Mouse (Mus musculus) G1E-ER4 (cell line): Measurements from ENCODE around the gene 9130409I23Rik. TPM values are rescaled to one million over a fixed set of nuclear protein-coding genes. Genes with fewer than 3 reads are reported as not detected.

Experiments used
- GATA1 ChIP-seq: IDR thresholded peaks from one replicate; pipeline ENCODE4 v1.8.0; 2012; ENCODE audit warnings: low read length, inconsistent platforms
- polyA plus RNA-seq: library from polyadenylated mRNA; stranded (reverse); fragments of >175 nt; gene quantifications from 2 replicates; pipeline ENCODE4 v1.2.3, GENCODE M21; 2012

Gene 9130409I23Rik
- polyA plus RNA-seq, 1 experiment: not detected

DNA sequence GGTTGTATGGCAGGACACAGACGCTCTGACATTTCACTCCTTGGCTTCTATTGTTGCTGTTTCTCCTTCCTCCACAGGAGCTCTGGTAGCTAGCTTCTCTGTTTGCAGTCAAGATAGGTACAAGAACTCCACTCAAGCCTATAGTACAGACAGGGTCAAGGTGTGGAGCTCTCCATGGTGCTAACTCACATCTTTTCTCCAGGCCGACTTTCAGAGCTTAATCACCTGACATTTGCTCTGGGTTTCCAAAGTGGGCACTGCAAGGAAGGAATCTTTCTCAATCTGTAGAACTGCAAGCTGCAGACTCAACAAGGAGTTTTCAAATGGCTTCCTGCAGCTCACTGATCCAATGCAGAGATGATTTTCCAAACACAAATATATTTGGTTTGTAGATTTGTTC is 33.0 kb downstream of the 9130409I23Rik start:
- no peak for TF ChIP-seq GATA1

DNA sequence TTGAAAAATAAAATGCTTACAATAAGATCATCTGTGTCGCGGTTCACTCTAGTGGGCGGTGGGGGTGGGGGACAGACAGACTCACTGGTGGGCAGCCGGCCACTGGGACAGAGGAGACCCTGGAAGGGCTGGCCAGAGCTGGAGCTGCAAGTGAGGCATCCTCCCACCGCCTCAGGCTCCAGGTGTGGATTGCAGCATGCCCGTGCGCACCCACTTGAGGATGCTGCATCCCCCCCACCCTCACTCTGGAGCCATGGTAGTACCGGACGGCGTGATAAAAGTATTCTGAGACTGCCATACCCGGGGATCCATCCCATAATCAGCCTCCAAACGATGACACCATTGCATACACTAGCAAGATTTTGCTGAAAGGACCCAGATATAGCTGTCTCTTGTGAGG is 39.0 kb downstream of the 9130409I23Rik start:
- no peak for TF ChIP-seq GATA1

Other genes starting within 250 kb of the 9130409I23Rik start
- gene H3f3a, start 237.3 kb upstream of the 9130409I23Rik start, polyA plus RNA-seq: 942 and 1,350 TPM in 2 replicates
- 18.9 and 46.3 TPM in 2 replicates for gene Sde2, start 200.1 kb upstream of the 9130409I23Rik start, polyA plus RNA-seq
- not detected in 2 replicates for gene Lefty2, start 158.1 kb upstream of the 9130409I23Rik start, polyA plus RNA-seq
- 175 and 215 TPM in 2 replicates for gene Pycr2, start 146.9 kb upstream of the 9130409I23Rik start, polyA plus RNA-seq
- 0.73 and 1.9 TPM in 2 replicates for gene Lefty1, start 116.2 kb upstream of the 9130409I23Rik start, polyA plus RNA-seq
- gene Tmem63a, start 108.9 kb upstream of the 9130409I23Rik start, polyA plus RNA-seq: 4.8 and 8.3 TPM in 2 replicates
- gene Ephx1, start 30.3 kb upstream of the 9130409I23Rik start, polyA plus RNA-seq: not detected in 2 replicates
- gene Nvl, start 93.0 kb downstream of the 9130409I23Rik start, polyA plus RNA-seq: 2.4 and 3.0 TPM in 2 replicates
- 7.0 and 7.1 TPM in 2 replicates for gene Cnih4, start 93.5 kb downstream of the 9130409I23Rik start, polyA plus RNA-seq
- gene Wdr26, start 160.8 kb downstream of the 9130409I23Rik start, polyA plus RNA-seq: 28.2 and 33.2 TPM in 2 replicates